Mouse (Mus musculus) MN1 (cell line): Measurements from ENCODE around the gene Jup.

Source experiments
- DNase-seq: peaks from one replicate; pipeline ENCODE4 v3.0.0-alpha.2; 2016; ENCODE audit warnings: low spot score

Jup gene

GRCm38 (mm10) chr11:100408076-100408834 is 10.7 kb upstream of the Jup start:
- peak; percentile 80 for DNase-seq

- DNase-seq: no peak
Observed at GRCm38 (mm10) chr11:100406995-100407705, 9.6 kb upstream of the Jup start.

GRCm38 (mm10) chr11:100406273-100406672 is 8.7 kb upstream of the Jup start:
- no peak for DNase-seq

GRCm38 (mm10) chr11:100404456-100405074 is 7.0 kb upstream of the Jup start:
- no peak for DNase-seq

GRCm38 (mm10) chr11:100403445-100404134 is 6.0 kb upstream of the Jup start:
- DNase-seq: no peak

- DNase-seq: no peak
Observed at GRCm38 (mm10) chr11:100402682-100403081, 5.1 kb upstream of the Jup start.

GRCm38 (mm10) chr11:100402240-100402639 is 4.7 kb upstream of the Jup start:
- peak; percentile 47 for DNase-seq

GRCm38 (mm10) chr11:100400842-100401241 is 3.3 kb upstream of the Jup start:
- DNase-seq: no peak

- DNase-seq: no peak
Observed at GRCm38 (mm10) chr11:100399727-100400538, 2.4 kb upstream of the Jup start.

GRCm38 (mm10) chr11:100399320-100399719 is 1.8 kb upstream of the Jup start:
- no peak for DNase-seq

- no peak for DNase-seq
Observed at GRCm38 (mm10) chr11:100398517-100398916, 954 bp upstream of the Jup start.

GRCm38 (mm10) chr11:100396886-100397599 is 520 bp downstream of the Jup start:
- no peak for DNase-seq

- peak; percentile 33 for DNase-seq
Observed at GRCm38 (mm10) chr11:100395861-100396631, 1.5 kb downstream of the Jup start.

- peak; percentile 69 for DNase-seq
Observed at GRCm38 (mm10) chr11:100395200-100395599, 2.4 kb downstream of the Jup start.

GRCm38 (mm10) chr11:100394353-100395074 is 3.0 kb downstream of the Jup start:
- DNase-seq: no peak

- peak; percentile 40 for DNase-seq
Observed at GRCm38 (mm10) chr11:100393733-100394132, 3.8 kb downstream of the Jup start.

- no peak for DNase-seq
Observed at GRCm38 (mm10) chr11:100392958-100393357, 4.6 kb downstream of the Jup start.

GRCm38 (mm10) chr11:100391884-100392345 is 5.6 kb downstream of the Jup start:
- no peak for DNase-seq
